Mouse (Mus musculus): ENCODE results near the gene Rnpep.

Gene Rnpep

DNA sequence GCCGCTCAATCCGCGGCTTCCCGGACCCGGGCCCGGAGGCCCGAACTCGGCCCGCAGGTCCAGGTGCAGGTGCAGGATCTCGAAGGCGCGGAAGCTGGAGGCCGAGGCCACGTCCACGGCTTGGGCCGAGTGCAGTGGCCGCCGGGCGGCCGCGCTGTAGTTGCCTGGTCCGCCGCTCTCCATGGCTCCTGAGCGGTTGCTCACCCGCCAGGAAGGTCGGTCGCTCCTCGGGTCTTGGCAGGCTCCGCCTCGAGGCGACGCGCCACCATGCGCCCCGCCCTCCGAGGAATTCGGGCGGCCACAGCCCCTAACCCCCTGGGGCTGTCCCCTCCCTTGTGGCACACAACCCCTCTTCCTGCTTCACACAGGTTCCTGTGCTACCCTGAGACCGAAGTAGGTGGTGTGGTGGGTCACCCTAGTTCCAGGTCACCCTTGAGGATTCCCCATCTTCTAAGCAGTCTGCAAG is at the start of gene Rnpep:
Gene Rnpep (minus strand): TSS at position 259 of the 466 bp plus-strand sequence.
- peak; percentile 80 for DNase-seq

DNA sequence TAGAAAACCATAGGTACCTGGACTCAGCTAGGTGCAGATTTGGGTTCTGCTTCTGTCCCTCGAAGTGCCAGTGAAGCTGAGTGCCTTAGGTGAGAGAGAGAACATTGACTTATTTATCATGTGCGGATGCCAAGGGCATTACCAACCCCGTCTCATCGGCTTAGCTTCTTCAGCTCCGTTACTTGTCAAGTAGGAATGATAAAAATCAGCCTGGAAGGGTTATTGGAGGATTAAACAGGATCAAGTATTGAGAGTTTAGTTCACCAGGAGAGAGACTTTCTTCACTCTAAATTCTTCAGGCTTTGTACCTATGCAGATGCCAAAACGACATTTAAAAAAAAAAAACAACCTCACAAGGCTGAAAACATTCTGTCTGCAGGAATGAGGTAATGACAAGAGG is 46.7 kb upstream of the Rnpep start:
- DNase-seq: no peak

DNA sequence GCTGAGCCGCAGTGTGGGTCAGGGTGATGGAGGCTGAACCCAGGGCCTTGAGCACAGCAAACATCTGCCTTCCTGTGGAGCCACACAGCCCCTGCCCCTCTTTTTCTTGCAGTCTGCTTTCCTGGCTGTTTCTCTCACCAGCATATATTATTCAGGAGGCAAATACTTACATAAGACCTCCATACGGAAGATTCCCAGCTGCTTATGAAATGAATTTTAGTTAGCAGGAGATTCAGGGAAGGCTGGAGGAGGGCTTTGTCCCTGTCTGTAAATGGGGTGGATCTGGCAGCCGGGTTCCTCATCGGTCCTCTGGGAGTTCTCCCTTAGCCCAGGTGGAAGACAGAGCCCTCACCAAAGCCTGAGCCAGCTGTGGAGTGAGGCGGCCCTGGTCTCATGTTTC is 44.5 kb upstream of the Rnpep start:
- no peak for DNase-seq

DNA sequence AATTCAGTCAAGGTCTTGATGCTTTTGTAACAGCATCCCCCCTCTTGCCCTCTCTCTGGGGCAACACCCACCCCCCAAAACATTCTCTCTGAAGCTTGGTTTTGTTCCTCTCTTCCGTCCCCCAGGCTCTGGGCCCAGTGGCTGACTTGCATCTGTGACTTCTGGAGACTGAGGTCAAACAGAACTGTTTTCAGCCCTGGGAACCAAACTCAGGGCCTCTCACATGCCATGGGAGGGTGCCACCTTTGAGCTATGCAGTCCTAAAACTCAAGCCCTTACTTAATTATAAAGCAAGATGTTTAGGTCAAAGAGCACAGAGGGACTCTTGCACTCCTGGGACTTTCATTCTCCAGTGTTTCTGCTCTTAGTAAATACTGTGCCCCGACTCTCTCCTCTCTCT is 42.0 kb upstream of the Rnpep start:
- DNase-seq: no peak

DNA sequence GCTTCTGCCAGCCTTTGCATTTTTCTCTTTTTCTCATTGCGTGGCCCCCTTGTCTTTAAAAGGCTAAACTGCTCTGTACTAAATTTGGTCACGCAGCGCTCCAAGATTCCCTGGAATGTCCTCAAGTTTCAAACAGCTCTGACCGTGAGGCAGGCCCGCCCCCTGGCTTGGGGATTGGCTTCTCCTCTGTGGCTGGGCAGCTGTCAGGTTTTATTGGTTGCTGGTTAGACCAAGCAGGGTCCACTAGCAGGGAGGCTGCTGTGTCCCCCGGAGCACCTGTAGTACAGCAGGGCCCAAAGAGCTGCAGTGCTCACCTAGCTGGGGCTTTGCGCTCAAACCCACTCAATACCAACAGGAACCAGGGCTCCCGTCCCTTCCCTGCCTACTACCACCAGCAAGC is 40.7 kb upstream of the Rnpep start, which contains the start of gene Lmod1:
Gene Lmod1 (plus strand): TSS at position 237 of the 400 bp plus-strand sequence.
- no peak for DNase-seq

DNA sequence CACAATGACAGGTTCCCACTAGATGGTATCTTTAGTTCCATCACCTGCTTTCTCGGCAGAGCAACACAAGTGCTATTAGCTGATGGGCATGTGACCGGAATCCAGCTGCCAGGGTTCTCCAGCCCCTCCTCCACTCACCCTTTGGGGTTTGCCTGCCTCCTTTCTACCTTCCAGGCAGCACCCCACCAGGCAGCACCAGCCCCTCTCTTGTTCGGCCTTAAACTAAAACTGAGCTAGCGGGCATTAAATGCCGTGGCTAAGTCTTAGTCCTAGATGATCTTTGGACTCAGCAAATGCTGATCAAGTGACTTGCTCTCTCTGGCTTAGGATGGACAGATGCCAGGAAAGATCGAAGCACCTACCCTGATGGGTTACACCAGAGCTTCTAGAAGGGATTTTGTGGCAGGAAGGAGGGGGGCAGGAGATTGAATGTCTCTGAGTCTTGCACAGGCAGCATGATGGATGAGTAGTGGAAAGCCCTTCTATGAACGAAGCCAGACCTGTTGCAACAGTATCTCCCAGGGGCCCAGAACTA is 39.5 kb upstream of the Rnpep start:
- DNase-seq: no peak

DNA sequence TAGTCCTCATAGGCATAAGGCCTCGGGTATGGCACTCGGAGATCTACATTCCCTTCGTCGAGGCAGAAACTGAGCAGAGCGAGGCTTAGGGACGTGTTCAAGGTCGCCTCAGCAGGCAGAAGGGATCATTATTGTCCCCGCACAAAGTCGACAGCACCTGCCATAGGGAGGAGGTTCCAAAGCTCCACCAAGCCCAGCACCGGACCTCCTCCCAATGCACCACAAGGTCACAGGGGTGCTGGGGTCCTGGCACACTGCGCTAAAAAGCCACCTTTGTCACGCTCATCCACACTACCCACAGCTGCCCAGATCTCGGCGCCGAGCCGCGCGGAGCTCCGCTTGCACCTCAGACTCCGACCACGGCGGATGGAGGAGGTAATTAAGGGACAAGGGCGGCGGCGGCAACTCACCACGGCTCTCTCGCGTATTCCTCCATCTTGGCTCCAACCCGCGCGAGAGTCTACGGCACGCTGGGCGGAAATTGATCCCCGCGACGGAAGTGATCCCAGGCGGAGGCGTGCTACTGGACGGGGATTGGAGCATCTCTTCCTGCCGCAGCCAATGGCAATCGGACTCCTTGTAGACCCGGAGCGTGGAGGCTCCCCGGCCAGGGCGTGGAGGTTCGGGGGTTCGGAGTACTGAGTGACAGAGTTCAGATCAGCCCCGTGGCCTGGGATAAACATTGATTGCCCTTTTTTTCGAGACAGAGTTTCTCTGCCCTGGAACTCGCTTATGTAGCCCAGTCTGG is 29.6 kb upstream of the Rnpep start, which contains the start of gene Timm17a:
Gene Timm17a (minus strand): TSS at position 495 of the 748 bp plus-strand sequence.
- DNase-seq: peak; percentile 91

DNA sequence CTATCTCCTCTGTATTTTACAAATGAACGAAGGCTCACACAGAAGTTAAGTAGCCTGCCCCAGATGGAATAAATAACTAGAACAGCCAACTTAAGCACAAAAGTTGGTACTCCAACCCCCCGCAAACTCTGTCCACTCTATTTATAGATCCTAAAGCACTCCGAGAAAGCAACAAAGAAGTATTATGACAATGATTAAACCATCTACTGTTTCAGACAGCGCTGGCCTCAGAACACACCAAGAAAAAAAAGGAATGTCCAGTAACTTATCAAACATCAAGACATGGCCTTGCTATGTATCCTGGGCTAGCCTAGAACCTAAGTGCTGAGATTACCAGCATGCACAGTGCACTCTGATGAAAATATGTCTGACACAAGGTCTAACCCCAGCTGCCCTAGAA is 28.3 kb upstream of the Rnpep start:
- no peak for DNase-seq

DNA sequence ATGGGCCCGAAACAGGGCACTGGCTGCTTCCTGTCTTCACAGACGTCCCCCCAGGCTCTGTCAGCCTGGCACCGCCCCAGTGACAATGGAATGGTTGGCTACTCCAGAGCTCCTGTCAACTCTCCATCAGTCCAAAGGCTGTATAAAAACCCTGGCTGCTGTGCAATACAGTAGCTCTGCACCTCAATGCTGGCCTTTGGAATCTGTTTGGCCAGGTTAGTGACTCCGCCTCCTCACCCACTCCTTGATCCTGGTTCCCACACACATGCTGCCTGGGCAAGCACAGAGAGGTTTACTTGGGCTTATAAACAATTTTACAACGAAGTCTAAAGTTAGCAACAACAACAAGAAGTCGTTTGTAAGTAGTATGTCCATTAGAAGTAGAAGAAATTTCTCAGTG is 27.5 kb upstream of the Rnpep start:
- DNase-seq: peak; percentile 7

DNA sequence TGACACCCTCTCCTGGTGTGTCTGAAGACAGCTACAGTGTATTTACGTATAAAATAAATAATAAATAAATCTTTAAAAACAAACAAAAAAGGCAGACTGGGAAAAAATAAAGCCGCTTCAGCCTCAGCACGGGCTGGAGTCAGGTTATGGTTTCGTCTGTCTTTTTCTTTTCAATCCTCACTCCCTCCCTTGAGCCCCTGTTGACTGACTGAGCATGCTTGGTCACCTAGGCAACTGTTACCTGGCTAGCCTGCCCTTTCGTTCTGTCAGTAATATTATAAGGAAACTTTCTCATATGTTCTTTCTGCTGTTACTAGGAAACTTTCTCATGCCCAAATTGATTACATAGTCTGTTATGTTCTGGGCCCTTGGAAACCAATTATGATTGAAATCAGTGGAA is 7.0 kb upstream of the Rnpep start:
- no peak for DNase-seq

DNA sequence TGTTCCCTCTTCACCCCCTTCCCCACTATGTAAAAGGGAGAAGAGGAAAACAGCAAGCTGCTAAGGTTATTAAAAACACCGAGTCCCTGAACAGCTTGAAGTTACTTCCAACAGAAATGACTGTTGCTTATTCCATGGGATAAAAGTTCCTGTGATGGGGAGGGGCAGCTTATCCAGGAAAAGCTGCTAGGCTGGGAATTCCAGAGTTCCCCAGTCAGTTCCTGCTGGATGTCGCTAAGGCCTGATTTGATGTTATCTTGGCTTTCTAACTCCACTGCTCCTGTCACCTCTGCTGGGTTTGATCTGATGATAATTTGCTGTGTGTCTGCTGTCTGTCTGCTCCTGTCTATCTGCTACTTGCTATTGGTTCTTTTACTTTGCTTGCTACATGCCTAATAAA is 2.4 kb upstream of the Rnpep start:
- DNase-seq: no peak

DNA sequence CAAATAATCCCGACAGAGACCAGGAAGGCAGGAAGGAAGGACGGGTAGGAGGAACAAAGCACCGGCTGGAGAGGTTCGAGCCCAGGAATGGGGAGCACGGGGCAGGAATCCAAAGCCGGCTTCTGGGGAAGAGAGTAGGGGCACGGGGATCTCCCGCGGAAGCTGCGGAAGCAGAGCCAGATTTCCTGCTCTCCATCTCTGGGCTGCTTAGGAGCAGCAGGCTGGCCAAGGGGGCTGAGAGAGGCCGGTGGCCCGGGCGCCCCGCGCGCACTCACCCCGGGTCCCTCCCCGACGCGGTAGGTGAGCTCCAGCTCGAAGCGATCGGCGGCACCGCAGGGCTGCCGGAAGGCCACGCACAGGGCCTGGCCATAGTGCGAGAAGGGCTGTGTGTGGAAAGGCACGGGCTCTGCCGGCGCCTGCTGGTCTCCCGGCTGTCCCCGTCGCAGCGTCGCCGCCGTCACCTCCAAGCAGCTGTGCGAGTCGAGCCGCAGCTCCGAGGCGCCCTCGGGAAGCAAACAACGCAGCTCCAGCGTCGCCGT is 528 bp downstream of the Rnpep start:
- DNase-seq: peak; percentile 42

DNA sequence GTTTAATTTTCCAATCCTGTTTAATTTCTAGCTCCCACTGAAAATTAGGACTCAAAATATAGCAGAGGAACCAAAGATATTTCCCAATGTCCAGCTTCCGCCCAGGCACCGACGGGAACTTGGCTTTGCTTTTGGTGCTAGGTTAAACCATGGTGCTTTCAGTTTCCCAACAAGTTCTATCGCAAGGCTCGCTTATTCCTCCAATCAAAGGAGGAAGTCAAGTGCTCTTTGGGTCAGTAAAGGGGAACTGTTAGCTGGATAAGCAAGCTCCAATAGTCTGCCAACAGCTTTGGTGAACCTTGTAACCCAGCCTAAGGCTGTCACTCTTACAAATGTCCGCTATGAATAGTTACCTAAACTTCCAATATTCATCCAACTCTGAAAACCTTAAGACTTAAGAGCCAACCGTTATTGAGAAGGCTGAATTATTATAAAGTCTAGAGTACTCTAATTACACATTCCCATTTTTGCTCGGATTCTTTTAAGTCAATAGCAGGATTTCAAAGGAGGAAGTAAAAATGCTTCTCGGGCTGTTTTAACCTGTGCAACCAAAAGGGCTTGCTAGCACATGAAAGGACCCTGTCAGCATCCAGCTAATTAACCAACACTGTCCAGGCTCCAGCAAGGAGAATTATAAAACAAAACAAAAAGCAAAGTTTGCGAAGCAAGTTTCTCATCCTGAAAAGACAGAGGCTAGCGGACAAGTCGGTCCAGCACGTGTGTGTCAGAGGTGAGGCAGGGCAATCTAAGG is 1.2 kb downstream of the Rnpep start:
- no peak for DNase-seq

DNA sequence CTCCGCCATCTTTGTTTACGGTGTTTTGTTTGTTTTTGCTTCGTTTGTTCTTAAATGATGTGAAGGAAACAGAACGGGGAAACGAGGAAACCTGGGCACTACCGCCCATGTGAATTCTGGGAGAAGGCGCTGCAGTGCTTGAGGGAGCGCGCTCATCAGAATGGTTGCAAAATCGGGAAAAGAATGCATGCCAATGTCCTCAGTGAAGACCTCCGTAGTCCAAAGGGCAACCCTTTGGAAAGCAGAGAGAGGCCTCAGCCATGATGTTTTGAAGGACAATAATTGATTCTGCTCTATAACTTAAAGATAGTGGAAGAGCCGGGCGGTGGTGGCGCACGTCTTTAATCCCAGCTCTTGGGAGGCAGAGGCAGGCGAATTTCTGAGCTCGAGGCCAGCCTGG is 2.0 kb downstream of the Rnpep start:
- DNase-seq: no peak

DNA sequence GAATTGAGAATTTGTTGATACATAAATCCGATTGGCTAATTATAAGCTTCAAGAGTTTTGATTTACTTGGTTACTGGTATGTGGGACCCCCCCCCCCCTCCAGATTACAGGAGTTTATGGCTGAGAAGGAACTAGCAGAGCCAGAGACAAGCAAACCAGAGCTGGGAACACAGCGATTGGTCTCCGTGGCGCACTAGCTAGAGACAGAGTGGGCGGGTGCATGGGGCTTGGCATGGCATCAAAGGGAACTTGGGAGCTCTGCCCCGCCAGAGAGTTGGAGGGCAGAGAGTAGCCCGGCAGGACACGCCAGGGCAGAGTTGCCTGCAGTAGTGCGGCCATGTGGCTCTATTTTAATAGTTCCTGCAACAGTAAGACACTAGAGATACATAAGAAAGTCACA is 3.2 kb downstream of the Rnpep start:
- DNase-seq: no peak

DNA sequence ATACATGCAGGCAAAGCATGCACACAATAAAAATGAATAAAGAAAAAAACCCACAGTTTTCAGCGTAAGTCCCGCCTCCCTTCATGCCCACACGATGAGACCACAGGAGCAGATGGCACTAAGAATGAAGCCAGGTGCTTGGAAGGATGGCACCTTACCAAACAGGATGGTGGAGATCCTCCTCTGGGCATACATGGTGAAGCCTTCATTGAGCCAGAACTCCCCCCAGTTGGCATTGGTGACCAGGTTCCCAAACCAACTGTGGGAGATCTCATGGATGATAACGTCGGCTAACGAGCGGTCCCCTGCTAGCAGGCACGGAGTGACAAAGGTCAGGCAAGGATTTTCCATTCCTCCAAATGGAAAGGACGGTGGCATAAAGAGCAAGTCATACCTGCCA is 12.5 kb downstream of the Rnpep start:
- peak; percentile 86 for DNase-seq

DNA sequence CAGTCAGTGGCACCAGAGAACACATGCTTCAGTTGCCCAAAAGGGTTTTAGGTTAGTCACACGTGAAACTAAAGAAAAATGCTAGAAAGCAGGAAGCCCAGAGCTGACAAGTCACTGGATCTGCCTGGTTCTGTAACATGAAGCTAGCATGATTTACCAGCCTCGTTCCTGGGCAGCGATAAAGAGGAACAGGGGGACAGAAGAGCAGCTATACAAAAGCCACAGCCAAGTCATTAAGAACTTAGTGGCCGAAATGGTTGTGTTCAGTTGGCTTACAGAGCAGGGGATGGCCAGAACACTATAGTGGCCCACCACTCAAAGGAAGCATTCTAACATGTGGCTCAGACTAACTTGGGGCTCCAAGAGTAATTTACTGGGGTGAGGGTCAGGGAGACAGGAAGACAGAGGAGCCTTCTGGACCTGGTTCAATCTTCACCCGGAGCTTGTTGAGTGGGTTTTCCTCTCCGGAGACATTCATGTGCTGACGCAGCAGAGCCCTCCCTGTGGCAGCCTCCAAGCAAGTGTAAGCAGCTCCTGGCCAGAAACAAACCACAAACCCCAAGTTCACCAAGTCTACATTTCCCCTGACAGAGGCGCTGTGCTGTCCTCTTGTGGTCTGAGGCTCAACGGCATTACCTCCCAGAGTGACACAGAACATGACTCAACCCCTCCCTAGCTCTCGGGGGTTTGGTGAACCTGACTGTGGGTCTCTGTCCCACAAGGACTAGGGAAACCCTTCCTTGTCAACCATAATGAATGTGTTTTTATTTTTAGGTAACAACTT is 16.0 kb downstream of the Rnpep start:
- no peak for DNase-seq

DNA sequence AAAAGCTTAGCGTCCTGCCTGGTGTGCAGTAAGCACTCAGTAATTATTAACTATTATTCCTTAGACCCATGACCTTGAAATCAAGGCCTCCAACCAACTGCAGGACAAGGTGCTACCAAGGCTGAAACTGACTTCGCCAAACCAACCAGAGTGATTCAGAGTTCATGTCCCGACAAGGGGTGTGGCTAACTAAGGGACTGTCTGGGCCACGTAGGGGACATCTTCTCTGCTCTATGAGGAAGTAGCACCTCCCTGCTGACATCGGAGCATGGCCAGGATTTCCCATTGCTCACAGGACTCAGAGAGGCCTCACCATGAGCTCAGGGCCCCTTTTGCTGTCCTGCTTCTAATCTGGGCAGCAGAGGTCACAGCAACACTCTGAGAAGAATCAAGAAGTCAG is 18.1 kb downstream of the Rnpep start:
- DNase-seq: no peak

DNA sequence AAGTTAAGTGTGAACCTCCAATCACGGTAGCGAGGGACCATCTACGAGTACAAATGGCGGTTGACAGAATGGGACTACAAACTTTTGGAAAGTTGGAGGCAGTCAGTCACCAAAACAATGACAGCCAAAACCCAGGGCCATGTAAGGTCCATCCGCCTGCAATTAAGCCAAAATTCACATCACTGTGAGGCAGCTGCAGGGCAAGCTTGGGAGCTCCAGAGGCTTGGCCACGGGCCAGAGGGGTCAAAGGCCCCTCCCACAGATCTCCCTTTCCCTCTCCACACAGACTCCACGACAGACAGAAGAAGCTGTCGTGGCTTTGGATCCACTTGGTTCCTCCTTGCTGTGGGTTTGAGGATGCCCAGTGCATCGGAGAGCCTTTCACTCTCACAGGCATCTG is 20.6 kb downstream of the Rnpep start:
- DNase-seq: no peak

DNA sequence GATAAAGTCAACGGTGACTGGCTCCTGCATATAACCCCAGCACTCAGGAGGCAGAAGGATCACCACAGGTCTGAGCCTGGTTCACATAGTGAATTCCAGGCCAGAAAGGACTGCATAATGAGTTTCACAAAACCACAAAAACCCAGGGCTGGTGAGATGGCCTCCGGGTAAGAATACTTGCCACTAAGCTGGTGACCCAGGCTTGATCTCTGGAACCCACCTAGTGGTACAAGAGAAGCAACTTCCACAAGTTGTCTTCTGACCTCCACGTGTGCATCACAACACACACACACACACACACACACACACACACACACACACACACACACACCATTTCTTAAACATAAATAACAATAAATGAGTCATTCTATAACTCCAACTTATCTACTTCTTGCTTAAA is 21.6 kb downstream of the Rnpep start:
- no peak for DNase-seq

DNA sequence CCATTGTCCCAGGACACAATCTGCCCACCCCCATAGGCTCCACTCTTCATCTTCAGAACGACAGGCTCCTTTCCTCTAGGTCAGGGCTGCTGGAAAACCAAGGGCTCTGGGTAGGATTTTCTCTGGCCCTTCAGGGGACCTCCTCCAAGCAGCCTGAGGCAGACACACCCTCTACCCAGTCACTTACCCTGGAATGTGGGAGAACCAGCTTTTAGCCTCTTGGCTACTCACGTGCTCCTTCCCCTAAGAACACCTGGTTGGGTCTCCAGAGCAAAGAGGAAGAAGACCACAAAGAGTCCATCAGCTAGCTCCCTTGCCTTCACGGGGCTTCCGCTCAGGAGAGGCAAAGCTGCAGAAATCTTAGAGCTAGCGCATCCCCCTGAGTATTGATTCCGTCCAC is 23.0 kb downstream of the Rnpep start:
- no peak for DNase-seq

DNA sequence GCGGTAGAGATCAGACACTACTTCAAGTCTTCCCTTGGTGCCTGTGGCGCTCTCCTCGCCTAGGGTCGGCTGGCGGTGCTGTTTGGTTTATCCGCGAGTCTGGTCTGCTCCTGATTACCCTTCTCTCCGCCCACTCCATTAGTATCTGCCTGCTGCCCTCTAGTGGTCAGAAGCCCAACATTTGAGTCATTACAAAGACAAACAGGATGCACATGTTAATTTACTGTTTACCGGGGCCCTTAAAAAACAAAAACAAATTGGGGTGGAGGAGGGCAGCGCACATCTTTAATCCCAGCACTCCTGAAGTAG is 24.8 kb downstream of the Rnpep start:
- peak; percentile 74 for DNase-seq

Measured in cerebellum, adult 11-12 months (tissue).